Mouse (Mus musculus): ENCODE measurements around the gene H6pd. TPM values are rescaled to one million over a fixed set of nuclear protein-coding genes. Genes with fewer than 3 reads are reported as not detected.

H6pd gene
- total RNA-seq, 2 experiments from 2014 or later: 11.2 to 11.5 TPM

DNA sequence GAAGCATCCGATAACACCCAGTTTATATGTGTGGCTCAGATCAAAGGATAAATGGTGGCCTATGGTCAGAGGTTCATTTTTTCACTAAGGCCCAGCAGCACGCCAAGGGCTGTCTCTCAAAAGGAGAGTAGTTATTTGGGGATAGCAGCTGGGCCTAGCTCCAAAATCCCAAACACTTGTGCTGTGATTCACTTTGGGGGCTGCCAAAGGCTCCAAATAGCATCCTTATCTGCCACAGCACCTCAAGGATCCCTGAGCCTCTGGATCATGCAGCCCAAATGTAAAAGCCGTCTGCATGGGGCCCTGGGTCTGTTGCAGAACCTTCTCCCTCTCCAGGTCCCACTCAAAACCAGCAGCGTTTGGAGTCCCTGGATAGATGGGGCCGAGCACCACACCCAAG, 60.7 kb downstream of the H6pd start:
- peak in 1 of 2 experiments; percentile 34 for DNase-seq (ENCODE audit: low spot score in 2 of 2)

DNA sequence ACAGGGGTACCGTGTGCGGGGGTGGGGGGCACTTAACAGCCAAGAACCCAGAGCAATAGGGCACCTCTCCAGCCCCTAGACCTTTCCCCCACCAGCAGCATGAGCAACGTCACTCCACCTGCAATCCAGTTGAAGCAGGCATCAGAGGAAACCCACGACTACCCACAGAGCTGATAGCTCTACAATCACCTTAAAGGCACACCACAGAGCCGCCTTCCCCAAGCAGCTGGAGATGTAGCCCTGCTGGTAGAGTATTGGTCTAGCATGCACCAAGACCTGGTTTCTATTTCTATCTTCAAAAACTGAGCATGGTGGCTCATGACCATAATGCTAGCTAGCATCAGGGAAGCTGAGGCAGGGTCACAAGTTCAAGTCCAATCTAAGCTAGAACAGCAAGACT, 61.4 kb downstream of the H6pd start:
- DNase-seq (ENCODE audit: low spot score in 2 of 2): no peak

- DNase-seq (ENCODE audit: low spot score in 2 of 2): no peak
These were observed 63.6 kb downstream of the H6pd start for GRCm38 (mm10) chr4:149945194-149945593.

DNA sequence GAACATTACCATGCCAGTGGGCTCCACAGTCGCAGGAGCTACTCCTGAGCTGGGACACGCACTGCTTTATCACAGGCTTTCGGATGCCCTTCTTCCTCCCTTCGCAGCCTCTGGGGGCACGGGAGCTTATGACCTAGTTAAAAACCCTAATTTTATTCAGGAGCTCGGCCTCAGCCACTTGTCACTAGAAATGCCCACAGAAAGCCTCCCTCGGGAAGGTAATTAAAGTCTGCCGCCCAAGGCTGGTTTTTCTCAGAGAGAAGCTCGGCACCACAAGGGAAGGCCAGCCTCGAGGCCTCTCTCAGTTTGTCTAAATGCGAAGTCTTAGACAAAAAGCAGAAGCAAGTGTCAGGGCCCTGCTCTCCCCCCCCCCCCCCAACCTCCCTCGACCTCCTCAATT, 64.6 kb downstream of the H6pd start:
- DNase-seq (ENCODE audit: low spot score in 2 of 2): no peak

DNA sequence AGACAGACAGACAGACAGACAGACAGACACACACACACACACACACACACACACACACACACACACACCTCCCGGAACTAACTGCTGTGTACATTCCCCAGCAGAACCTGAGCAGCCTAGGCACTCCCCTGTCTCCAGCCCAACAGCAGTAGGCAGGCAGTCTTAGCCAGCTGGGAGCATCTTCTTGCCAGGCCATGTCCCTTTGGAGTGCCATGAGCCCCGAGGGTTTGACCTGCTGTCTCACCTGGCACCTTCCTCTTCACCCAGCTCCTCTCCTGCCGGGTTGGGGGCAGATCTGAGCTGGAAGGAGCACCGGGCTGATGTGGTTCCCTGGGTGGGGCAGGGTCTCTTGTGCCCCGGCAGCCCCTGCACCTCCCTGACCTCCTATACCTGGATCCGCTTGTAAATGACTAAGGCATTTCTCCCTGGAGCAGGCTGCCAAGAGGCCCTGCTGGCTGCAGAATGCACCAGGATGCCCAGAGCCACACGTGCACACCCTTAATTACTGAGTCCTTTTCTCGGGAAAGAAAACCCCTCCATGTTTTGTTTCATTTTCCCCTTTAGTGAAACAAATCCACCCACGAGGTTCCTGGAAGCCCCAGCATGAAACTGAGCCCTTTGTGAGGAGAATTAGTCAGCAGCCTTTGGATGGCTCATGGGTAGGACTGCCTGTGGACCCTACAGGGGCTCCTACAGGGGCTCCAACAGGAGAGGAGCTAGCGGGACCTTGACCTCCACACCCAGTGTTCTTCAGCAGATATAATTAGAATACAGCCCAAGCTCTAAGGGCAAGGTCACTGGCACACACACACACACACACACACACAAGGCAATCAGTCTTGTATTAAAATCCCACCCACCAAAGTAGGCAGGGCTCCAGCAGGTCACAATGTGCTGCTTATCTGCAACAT, 65.7 kb downstream of the H6pd start:
- DNase-seq (ENCODE audit: low spot score in 2 of 2): no peak

DNA sequence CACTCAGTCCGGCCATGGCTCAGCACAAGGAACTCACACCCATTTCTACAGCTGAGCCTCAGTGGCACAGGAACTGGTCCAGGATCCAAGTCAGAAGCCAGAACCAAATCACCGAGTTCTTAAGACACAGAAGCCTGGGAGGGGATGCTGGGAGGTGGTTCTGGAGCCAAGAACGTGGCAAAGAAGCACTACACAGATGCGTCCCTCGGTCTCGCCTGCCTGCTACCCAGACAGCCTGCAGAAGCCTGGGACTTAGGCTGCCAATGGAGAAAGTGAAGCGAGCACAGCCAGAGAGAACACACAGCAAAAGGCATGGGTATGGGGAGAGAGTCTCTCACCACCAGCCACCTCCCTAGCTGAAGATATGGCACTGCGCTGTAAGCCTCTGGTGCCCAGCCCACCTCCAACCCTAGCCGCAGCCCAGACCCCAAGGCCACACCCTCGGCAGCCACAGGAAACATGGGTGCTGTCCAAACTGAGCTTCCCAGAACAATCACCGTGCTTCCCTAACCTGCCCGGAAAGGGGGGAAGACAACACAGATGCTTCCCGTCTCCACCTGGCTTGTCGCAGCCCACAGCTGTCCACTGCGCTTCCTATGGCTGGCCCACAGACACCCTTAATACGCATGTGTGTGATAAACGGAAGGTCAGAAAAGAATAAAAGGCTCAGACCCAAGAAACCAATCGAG, 67.6 kb downstream of the H6pd start:
- DNase-seq (ENCODE audit: low spot score in 2 of 2): no peak

- no peak for DNase-seq (ENCODE audit: low spot score in 2 of 2)
These were observed 70.1 kb downstream of the H6pd start for GRCm38 (mm10) chr4:149938701-149939100.

DNA sequence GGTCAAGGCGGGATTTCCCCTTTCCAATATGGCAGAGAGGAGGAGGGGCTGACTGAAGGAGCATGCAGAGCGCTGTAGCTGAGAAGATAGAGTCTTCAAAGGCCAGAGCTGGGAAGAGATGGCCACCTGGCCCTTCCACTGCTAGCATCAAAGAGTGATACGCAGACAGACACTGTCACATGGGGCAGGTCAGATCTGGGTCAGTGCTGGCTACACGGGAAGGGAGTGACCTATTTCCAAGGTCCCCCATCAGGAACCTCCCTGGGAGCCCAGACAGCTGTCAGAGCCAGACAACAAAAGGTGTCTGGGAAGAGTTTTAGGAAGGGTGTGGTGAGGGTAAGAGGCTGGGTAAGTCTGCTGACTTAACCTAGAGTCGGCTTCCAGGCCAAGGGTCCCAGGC, 71.9 kb downstream of the H6pd start:
- no peak for DNase-seq (ENCODE audit: low spot score in 2 of 2)

GRCm38 (mm10) chr4:149935470-149935869, 73.4 kb downstream of the H6pd start:
- no peak for DNase-seq (ENCODE audit: low spot score in 2 of 2)

DNA sequence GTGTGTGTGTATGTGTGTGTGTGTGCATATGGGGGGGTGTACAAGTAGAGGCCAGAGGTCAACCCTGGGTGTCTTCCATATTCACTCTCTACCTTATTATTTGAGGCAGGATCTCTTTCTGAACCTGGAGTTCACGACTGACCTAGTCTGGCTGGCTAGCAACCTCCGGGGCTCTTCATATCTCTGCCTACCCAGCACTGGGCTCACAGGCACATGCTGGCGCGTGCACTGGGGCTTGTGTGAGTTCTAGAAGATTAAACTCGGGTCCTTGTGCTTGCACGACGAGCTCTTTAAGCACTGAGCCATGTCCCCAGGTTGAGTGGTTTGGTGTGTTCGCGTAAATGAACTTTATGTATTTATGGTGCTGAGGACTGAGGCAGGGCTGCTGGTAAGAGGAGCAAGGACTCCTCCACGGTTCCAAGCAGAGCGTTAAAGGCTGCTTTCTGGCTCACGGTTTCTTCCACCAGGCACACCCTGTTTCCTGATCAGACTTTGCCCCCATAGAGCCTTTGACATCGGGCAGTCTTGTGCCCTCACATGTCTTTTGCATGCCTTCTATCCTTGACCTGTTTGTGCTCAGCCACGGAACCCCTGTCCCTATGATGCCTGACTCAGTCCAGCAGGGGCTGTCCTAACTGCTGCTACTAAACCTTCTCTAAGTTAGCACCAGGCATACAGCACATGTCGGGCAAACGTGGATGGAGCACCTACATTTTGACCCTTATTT, 75.1 kb downstream of the H6pd start:
- no peak for DNase-seq (ENCODE audit: low spot score in 2 of 2)

GRCm38 (mm10) chr4:149933025-149933424, 75.8 kb downstream of the H6pd start:
- DNase-seq (ENCODE audit: low spot score in 2 of 2): no peak

- DNase-seq (ENCODE audit: low spot score in 2 of 2): no peak
These were observed 76.6 kb downstream of the H6pd start for GRCm38 (mm10) chr4:149932108-149932815.

- no peak for DNase-seq (ENCODE audit: low spot score in 2 of 2)
These were observed 78.1 kb downstream of the H6pd start for GRCm38 (mm10) chr4:149930755-149931154.

Other genes with a start within 250 kb of the H6pd start
- 10 to 100 TPM; 30.5 to 31.8 TPM for gene Slc25a33, start 234.7 kb downstream of the H6pd start, total RNA-seq (2021)
- gene Spsb1, start 54.0 kb downstream of the H6pd start, total RNA-seq (2021): 10 to 100 TPM; 11.1 to 13.8 TPM
- 1 to 10 TPM; 1.4 to 2.0 TPM for gene Gpr157, start 78.3 kb upstream of the H6pd start, total RNA-seq (2021)
- 1 to 10 TPM; 7.3 to 8.2 TPM for gene Slc2a5, start 110.3 kb upstream of the H6pd start, total RNA-seq (2021)
- gene Slc2a7, start 139.9 kb upstream of the H6pd start, total RNA-seq (2021): not detected
- not detected for gene Car6, start 192.3 kb upstream of the H6pd start, total RNA-seq (2021)
- 100 to 1,000 TPM; 426 to 458 TPM for gene Eno1, start 227.7 kb upstream of the H6pd start, total RNA-seq (2021)

Measured in left cerebral cortex, adult 18-20 months (tissue).